Mouse (Mus musculus) c-Kit-positive CD71-positive TER-119-positive erythroid progenitor cells, embryonic 14.5 days (primary cell): ENCODE data around the gene Map3k10.

Source experiments
- DNase-seq: peaks from one replicate; pipeline ENCODE4 v3.0.0-alpha.2; 2013; ENCODE audit warnings: low spot score

Map3k10 gene

DNA sequence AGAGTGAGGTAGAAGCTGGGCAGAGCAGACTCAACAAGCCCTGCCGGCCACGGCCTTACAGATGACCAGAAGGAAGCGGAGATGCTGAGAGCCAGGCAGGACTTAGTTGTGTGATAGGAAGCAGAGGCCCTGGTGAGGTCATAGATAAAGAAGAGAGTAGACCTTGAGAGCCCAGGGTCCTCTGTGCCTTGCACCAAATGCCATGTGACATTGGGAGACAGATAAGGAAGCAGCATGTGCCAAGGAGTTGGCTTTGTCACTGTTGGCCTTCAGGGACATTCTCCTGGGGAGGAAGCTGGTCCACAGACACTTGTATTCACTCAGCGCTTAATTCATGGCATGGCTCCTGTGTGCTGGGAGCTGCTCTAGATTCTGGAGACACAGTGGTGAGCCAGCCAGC, 65.1 kb downstream of the Map3k10 start:
- no peak for DNase-seq

DNA sequence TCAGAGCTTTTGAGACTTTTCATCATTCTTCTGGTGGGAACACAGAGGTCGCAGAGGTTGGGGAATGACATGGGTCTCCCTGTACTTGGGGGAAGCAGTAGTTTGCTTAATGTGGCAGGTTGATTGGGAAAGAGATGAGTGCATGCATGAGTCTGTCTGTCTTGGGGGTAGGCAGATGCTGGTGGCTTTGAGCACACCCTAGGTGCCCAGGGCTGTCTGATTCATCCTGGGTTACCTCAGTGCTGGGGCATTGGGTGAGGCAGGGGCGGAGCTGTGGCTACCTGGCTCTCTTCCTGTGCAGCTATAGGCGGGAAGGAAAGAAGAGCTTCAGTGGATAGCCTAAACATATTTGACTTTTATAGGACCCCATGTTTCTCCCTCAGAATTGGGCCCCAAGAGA, 66.3 kb downstream of the Map3k10 start:
- no peak for DNase-seq

DNA sequence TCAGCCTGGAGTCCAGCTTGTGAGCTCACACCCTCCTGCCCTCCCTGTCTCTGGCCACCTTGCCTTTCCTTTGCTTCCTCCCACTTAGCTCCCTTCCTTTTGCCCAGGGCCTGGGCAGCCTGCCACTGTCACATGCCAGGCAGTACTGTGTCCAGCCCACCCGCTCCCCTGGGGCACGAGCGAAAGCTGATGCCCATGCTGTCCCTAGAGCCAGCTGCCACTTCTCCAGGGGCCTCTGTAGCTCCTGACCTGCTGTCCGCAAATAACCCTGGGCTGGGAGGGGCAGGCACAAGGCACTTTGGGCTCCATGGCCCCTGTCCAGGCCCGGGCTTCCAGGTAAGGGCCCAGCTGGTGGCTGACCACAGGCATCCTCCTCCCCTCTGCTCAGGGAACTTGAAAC, 66.8 kb downstream of the Map3k10 start:
- DNase-seq, result no peak

DNA sequence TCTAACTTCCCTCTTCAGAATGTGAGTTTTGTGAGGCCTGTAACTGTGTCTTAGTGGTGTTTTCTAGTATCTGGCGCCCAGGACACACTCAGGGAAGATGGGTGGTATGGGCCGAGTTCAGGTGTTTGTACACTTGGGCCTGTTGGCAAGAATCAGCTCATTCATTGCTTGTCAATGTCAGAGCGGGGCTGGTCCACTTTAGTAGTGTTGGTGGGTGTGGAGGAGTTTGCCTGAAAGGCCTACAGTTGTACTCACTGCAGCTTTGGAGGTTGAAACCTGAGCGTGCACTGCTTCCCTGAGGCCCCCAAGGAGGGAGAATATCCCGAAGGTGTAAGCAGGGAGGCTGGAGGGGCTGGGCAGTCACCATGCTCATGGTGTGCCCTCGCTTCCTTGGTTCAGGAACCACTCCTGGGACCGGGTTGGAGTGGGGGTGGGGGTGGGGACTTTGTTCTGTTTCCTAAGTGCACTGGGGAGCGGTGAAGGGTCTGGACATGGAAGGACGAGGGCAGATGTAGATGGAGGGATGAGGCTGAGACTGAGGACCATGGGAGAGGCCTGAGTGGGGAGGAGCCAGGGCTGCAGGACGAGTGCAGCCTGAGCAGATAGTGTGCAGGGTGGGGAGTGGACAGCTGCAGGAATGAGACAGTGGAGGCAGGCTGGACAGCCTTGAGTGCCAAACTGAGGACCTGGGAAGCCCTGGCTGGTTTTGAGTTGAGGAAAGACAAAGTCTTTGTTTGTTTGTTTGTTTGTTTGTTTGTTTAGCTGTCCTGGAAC, 67.7 kb downstream of the Map3k10 start:
- DNase-seq, result no peak
